Mouse (Mus musculus) limb, embryonic 14.5 days (tissue): ENCODE results near the gene Tuba4a. TPM values are rescaled to one million over a fixed set of nuclear protein-coding genes. Genes with fewer than 3 reads are reported as not detected.

Experiments used
- ATAC-seq: fragments of 200-750 bp; cut with Nextera tagmentation; 2 replicates; pipeline ENCODE4 v1.8.0; 2017; ENCODE audit warnings: low read depth, moderate number of reproducible peaks, moderate TSS enrichment; ENCODE audit not compliant: low FRiP score
- DNase-seq: peaks from one replicate; pipeline ENCODE4 v3.0.0-alpha.2; 2015; ENCODE audit warnings: low spot score
- H3K27ac ChIP-seq: fragments of 300-500 bp; sonication (generic); replicated peaks from 2 replicates; pipeline ENCODE4 v1.5.1; 2014; ENCODE audit warnings: low read depth, mild to moderate bottlenecking, low read length, moderate library complexity, mixed read lengths
- H3K27me3 ChIP-seq: fragments of 300-500 bp; sonication (generic); 2 replicates; pipeline ENCODE4 v1.6.1; 2014; ENCODE audit warnings: low read length, mixed read lengths; ENCODE audit not compliant: control insufficient read depth, insufficient read depth
- H3K36me3 ChIP-seq: fragments of 300-500 bp; sonication (generic); 2 replicates; pipeline ENCODE4 v1.6.1; 2014; ENCODE audit warnings: mild to moderate bottlenecking, low read length, moderate library complexity, mixed read lengths; ENCODE audit not compliant: control insufficient read depth, insufficient read depth
- H3K4me1 ChIP-seq: fragments of 300-500 bp; sonication (generic); 2 replicates; pipeline ENCODE4 v1.6.1; 2014; ENCODE audit warnings: antibody characterized with exemption, low read length, mixed read lengths; ENCODE audit not compliant: control insufficient read depth, insufficient read depth
- H3K4me2 ChIP-seq: fragments of 300-500 bp; sonication (generic); replicated peaks from 2 replicates; pipeline ENCODE4 v1.6.1; 2014; ENCODE audit warnings: low read depth, mild to moderate bottlenecking, low read length, moderate library complexity; ENCODE audit not compliant: severe bottlenecking
- H3K4me3 ChIP-seq: fragments of 300-500 bp; sonication (generic); replicated peaks from 2 replicates; pipeline ENCODE4 v1.5.1; 2014; ENCODE audit warnings: low read length
- H3K9ac ChIP-seq: fragments of 300-500 bp; sonication (generic); 2 replicates; pipeline ENCODE4 v1.6.1; 2014; ENCODE audit warnings: mild to moderate bottlenecking, low read depth, low read length, moderate library complexity; ENCODE audit not compliant: severe bottlenecking
- H3K9me3 ChIP-seq: fragments of 300-500 bp; sonication (generic); 2 replicates; pipeline ENCODE4 v1.6.1; 2016; ENCODE audit warnings: low read length; ENCODE audit not compliant: control insufficient read depth
- POLR2A ChIP-seq: fragments of 200-500 bp; IDR thresholded peaks from 2 replicates; pipeline ENCODE4 v1.8.0; 2012; ENCODE audit warnings: inconsistent platforms, mild to moderate bottlenecking, moderate library complexity, borderline replicate concordance; ENCODE audit not compliant: insufficient read depth, insufficient read length; ENCODE audit errors: extremely low read depth
- WGBS: fragments of 180-500 bp; shearing (Covaris S2); extraction: QIAGEN DNeasy Blood & Tissue Kit; methylation state at CpG from one replicate; pipeline ENCODE4 v1.1.7; 2014; 5-methylcytosine and 5-hydroxymethylcytosine counted together
- polyA plus RNA-seq, 2 experiments: library from polyadenylated mRNA; depleted of rRNA in 1 of 2; stranded (reverse) in 1 of 2; unstranded in 1 of 2; fragments of >200 nt; fragmentation: Nextera tagmentation in 1 of 2; extraction: Ambion mirVana in 1 of 2; gene quantifications; 2 replicates each; pipeline versions ENCODE4 v1.2.1 to v1.2.3; 2012 to 2014

Gene Tuba4a
- polyA plus RNA-seq, 2 experiments = 25.1 to 55.9 TPM

DNA sequence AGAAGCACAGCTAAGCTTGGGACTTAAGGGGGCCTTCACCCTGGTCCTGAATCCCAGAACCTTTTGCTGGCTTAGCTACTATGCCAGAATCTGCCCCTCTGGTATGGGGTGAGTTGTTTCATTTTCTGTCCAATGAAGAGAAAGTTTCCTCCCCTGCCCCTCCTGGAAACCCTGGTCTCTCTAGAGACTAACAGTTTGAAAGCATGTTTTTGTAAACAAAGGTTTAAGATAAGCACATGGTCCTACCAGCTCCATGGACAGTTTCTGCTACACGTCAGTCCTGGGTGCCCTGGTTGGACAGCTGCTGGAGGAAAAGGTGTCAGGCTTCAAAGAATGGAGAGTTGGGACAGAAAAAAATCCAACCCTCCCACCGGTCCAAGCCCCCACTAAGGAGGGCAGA is 29.1 kb downstream of the Tuba4a start:
- Histone ChIP-seq H3K27me3 (no peaks in the 10 kb centered on the region), H3K9ac (no peak overlapping the region), H3K36me3 (peaks cover 29% of the 10 kb centered on the region), H3K9me3 (no peaks in the 10 kb centered on the region), H3K4me1 (peaks cover 19% of the 10 kb centered on the region), H3K4me3 (peak overlapping the region; percentile 87), H3K27ac (no peak overlapping the region), H3K4me2 (peak overlapping the region; percentile 90)
- WGBS = 55% methylated on average over 2 of the region's 2 CpGs
- ATAC-seq = no peak
- TF ChIP-seq POLR2A = no peak
- DNase-seq = no peak

DNA sequence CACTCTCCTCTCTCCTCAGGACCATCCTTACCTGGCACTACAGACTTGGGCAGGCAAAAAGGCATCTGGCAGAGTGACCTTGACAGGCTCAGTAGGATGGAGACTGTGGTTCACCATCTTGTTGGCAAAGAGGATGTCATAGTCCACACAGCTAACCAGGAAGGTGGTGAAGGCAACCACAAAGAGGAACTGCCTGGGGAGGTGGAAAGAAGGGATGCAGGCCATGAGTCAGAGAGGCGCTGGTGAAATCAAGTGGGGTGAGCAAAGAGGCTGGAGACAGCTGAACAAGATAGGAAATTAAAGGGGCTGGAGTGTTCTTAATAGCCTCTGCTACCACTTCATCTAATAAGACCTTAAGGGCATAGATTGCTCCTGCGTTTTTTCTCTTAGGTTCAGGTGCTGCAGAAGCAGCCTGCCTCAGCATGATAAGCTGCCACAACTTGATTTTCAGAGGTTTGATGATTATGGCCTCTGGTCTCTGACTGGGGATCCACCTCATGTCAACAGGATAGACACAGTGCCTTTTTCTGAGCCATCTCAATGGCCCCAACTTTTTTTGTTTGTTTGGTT is 31.7 kb downstream of the Tuba4a start:
- WGBS = 86% methylated on average over 2 of the region's 2 CpGs
- Histone ChIP-seq H3K36me3 (peaks cover 52% of the 10 kb centered on the region), H3K4me3 (no peak overlapping the region), H3K9me3 (no peaks in the 10 kb centered on the region), H3K9ac (no peak overlapping the region), H3K4me2 (no peak overlapping the region), H3K27ac (no peak overlapping the region), H3K27me3 (no peaks in the 10 kb centered on the region), H3K4me1 (peaks cover 11% of the 10 kb centered on the region)
- no peak for DNase-seq
- TF ChIP-seq POLR2A = no peak
- no peak for ATAC-seq

DNA sequence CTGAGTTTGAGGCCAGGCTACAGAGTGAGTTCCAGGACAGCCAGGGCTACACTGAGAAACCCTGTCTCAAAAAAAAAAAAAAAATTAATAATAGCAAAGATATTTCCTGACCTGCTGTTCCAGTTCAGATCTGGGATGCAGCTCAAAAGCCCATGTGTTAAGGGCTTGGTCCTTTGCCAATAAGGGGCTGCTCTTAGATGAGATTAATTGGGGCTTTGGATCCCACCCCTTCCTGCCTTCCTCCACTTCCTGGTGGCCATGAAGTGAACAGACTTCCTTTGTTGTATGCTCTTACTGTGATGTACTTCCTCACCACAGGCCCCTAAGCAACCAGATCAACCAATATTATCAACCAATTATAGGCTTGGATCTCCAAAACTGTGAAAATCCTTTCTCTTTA is 32.5 kb downstream of the Tuba4a start:
- no peaks in the 10 kb centered on the region for H3K27me3 ChIP-seq
- no peak overlapping the region for H3K9ac ChIP-seq
- no peak for ATAC-seq
- peaks cover 10% of the 10 kb centered on the region for H3K4me1 ChIP-seq
- H3K9me3 ChIP-seq = no peaks in the 10 kb centered on the region
- no peak overlapping the region for H3K27ac ChIP-seq
- no peak overlapping the region for H3K4me3 ChIP-seq
- peaks cover 61% of the 10 kb centered on the region for H3K36me3 ChIP-seq
- no peak for DNase-seq
- H3K4me2 ChIP-seq = no peak overlapping the region
- TF ChIP-seq POLR2A = no peak

- Histone ChIP-seq H3K9ac (no peak overlapping the region), H3K4me1 (peaks cover 1% of the 10 kb centered on the region; the same call in 1 of the 2 replicates), H3K36me3 (peaks cover 66% of the 10 kb centered on the region), H3K27me3 (no peaks in the 10 kb centered on the region), H3K9me3 (no peaks in the 10 kb centered on the region), H3K4me2 (no peak overlapping the region), H3K4me3 (no peak overlapping the region), H3K27ac (no peak overlapping the region)
- no peak for TF ChIP-seq POLR2A
- 87% methylated on average over 11 of the region's 11 CpGs for WGBS
- DNase-seq (no peak), ATAC-seq (no peak)
Measured at GRCm38 (mm10) chr1:75185495-75185894, 34.2 kb downstream of the Tuba4a start.

- WGBS = 81% methylated on average over 4 of the region's 4 CpGs
Measured at GRCm38 (mm10) chr1:75182160-75182559, 37.5 kb downstream of the Tuba4a start.

More at GRCm38 (mm10) chr1:75182160-75182559, 37.5 kb downstream of the Tuba4a start:
- TF ChIP-seq POLR2A = no peak
- H3K27ac ChIP-seq = no peak overlapping the region
- DNase-seq = no peak
- H3K36me3 ChIP-seq = peaks cover 66% of the 10 kb centered on the region
- H3K27me3 ChIP-seq = no peaks in the 10 kb centered on the region
- no peak overlapping the region for H3K4me3 ChIP-seq
- H3K9me3 ChIP-seq = no peaks in the 10 kb centered on the region
- peaks cover 7% of the 10 kb centered on the region for H3K4me1 ChIP-seq
- H3K9ac ChIP-seq = no peak overlapping the region
- no peak overlapping the region for H3K4me2 ChIP-seq
- no peak for ATAC-seq
